Mouse (Mus musculus): ENCODE results near the gene A630023A22Rik.

The A630023A22Rik gene

GRCm38 (mm10) chr14:34086806-34087205, 15.7 kb downstream of the A630023A22Rik start:
- no peak for DNase-seq (ENCODE audit: low spot score)

GRCm38 (mm10) chr14:34085731-34086130, 16.8 kb downstream of the A630023A22Rik start, which contains the start of gene Anxa8:
Gene Anxa8, plus strand, starts transcription at chr14:34085981.
- DNase-seq (ENCODE audit: low spot score) = no peak

DNA sequence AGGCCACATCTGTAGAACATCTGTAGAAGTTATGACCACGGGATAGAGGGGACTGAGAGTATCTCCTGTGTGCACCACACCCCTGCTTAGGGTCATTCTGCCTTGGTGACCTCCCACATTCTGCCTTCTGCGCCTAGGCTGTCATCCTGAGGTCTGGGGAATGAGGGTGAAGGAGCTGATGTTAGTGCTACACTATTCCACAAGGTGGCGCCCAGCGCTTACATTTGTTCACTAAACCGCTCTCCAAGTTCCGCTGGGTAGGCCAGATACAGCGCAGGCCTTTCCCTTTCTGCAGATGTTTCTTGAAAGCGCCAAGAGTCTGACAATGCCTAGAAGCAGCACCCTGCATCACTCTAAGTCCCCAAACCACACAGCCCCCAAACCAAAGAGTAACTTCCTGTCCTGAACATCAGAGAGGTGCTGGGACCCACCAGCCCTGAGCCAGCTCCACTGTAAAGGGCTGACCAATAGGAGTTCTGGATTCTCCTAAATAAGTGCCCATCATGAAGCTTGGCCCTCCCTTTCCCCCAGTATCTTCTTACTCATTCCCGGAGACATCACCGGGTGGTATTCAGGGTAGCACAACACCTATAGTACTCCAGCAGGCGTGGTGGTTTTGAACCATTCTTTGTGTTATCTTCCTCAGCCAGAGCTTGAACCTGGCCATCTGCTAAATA, 22.1 kb downstream of the A630023A22Rik start:
- DNase-seq (ENCODE audit: low spot score) = peak; percentile 69

DNA sequence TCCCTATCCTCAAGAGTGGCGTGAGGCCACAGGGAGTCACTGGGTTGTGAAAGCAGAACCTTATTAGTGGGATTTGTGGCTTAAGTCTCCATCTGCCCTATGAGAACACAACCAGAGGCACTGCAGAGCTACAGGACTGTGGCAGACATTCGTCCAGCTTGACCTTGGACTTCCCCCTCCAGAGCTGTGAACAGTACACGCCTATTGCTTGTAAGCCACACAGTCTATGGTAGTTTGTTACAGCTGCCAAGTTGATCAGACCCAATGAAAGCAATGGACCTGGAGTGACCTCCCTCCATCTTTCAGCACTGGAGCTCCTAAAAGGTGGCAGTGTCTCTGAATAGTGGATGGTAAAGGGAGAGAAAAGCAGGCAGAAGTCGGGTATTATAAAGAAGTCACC, 24.3 kb downstream of the A630023A22Rik start:
- no peak for DNase-seq (ENCODE audit: low spot score)

GRCm38 (mm10) chr14:34077222-34077621, 25.3 kb downstream of the A630023A22Rik start:
- no peak for DNase-seq (ENCODE audit: low spot score)

- DNase-seq (ENCODE audit: low spot score) = no peak
Measured at GRCm38 (mm10) chr14:34075346-34075745, 27.2 kb downstream of the A630023A22Rik start.

- DNase-seq (ENCODE audit: low spot score) = no peak
Measured at GRCm38 (mm10) chr14:34071665-34072064, 30.9 kb downstream of the A630023A22Rik start.

- DNase-seq (ENCODE audit: low spot score) = no peak
Measured at GRCm38 (mm10) chr14:34052516-34052915, 50.0 kb downstream of the A630023A22Rik start, which contains the start of gene Antxrl. Gene Antxrl, plus strand, starts transcription at chr14:34052707.

DNA sequence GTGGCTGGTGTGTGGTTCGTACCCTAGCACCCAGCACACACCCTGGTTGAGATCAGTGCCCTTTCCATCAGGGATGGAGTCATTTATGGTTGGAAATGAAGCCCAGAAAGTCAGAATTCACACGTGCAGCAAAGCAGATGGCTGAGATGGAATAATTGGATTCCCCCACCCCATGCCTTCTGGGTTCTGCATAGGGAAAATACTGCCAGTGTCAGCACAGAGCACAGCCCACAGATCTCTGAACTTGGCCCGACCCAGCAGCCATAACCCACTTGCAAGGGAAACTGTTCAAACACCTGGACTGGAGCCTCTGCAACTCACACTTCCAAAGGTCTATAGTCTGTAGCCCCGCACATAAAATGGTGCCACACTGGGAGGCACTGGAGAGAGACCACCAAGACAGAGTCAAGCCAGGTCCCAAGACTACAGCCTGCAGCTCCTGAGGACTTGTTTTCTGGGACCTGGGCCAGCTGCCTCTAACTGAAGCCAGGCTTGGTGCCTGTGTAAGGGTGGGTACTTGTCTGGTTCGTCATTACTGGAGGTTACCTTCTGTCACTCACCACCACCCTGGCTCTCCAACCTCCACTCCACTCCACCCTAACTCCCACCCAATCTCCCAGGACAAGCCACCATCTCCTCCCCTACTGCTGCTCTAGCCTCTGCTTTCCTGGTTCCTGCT, 52.3 kb downstream of the A630023A22Rik start:
- no peak for DNase-seq (ENCODE audit: low spot score)

GRCm38 (mm10) chr14:34043341-34043740, 59.2 kb downstream of the A630023A22Rik start:
- no peak for DNase-seq (ENCODE audit: low spot score)

DNA sequence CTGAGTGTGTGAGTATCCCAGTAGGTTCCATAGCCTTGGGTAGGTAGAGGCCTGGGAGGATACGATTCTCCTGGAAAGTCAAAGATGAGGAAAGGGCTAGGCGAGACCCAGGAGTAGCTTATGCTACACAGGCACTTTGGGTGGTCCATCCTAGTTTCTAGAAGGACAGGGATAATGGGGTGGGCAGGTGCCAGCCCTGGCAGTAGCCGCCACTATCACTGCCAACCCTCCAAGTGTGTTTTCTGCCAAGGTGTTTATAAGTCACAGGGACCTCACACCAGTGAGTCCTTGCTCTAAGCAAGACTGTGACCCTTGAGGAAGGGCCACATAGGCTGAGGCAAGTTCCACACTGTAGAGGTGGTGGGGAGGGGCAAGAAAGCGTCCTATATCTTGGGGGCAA, 61.3 kb downstream of the A630023A22Rik start:
- no peak for DNase-seq (ENCODE audit: low spot score)

DNA sequence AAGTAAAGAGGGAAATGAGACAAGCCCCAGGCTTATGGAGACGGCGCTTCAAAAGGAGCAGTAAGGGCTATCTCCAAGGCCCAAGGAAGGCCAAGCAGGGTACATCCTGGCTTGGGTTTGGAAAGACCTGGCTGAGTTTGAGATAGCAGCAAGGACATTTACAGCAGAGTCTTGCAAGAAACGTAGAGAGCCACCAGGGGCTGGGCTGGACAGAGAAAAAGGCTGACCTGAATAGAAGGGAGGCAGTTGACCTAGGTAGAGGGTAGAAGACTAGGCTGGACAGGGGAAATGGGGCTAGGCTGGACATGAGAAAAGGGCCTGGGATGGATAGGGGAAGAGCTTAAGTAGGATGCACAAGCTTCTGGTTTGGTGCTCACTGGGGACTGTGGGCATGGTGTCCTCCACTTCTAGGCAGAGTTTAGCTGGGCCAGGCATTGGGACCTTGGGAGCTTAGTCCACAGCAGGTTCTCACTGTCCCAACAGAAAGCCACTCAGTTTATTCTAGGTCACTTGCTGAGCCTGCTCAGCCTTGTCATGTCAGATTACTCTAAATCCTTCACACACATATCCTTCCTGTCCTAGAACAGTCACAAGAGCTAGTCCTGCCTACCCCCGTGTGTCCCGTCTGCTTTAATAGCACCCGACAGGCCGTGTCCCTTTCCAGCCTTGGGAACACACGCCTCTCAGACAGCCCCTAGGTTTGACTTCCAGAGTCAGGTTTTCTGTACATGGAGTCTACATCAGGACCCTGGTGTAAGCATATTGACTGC, 68.5 kb downstream of the A630023A22Rik start:
- no peak for DNase-seq (ENCODE audit: low spot score)

DNA sequence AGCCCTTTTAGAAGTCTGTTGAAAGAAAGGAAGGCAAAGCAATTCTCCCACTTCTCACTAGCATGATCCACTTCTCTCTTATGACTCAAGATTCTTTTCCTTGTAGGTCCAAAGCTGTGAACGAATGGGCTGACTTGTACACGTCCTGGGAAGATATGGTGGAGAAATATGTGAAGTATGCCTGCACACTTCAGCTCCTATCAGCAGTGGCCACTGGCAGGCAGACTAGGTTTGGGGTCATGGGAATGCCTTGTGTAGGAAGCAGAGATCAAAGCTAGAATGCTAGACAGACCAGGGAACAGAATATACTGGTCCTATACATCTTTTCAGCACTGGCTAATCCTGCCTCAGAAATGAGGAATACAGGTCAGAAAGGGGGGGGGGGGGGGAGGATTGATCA, 75.8 kb downstream of the A630023A22Rik start:
- DNase-seq (ENCODE audit: low spot score) = no peak

- no peak for DNase-seq (ENCODE audit: low spot score)
Measured at GRCm38 (mm10) chr14:34016938-34017337, 85.6 kb downstream of the A630023A22Rik start.

- no peak for DNase-seq (ENCODE audit: low spot score)
Measured at GRCm38 (mm10) chr14:34016381-34016780, 86.2 kb downstream of the A630023A22Rik start, which contains the start of gene Gm5460. Gene Gm5460, plus strand, starts transcription at chr14:34016758.

GRCm38 (mm10) chr14:34015063-34015462, 87.5 kb downstream of the A630023A22Rik start, which contains the start of gene Gm30083:
Gene Gm30083, minus strand, starts transcription at chr14:34015182.
- no peak for DNase-seq (ENCODE audit: low spot score)

DNA sequence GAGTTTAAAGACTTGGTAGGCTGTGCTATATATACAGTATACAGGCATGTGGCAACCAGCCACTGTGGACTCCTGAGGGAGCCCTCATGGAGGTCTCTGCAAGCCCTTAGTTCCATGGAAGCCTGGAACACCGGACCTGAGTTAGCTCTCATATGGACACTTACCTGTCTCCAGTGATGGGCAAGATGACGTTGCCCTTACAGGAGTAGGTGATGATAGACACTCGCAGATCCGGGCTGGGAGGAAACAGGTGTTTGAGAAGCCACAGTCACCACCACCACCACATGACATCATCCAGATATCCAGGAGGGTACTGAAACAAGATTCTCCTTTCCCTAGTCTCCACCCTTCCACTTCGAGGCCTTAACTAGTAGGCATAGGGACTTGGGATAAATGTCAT, 100.2 kb downstream of the A630023A22Rik start:
- no peak for DNase-seq (ENCODE audit: low spot score)

GRCm38 (mm10) chr14:34001445-34001844, 101.1 kb downstream of the A630023A22Rik start:
- no peak for DNase-seq (ENCODE audit: low spot score)
